Comparison of ENCODE assay signal across 10 mouse cellular contexts in the genomic region with DNA sequence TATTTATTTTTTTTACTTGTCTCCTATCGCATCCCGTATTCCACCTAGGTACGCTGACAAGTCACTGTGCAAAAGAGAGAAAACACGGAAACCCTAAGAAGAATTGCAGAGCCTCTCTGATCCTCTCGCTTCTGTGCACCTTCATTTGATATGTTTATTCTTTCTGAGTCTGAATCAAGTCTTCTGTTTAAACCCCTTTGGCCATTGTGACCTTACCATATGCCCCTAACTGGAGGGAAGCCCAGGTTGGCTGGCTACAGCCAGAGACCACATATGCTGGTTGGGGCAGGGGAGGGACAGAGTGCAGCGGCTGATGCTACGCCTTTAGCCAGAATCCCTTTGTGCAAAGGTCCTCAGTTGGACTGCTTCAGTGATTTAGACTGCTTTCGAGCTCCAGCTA.
DNase-seq lines count a peak whose midpoint lies in the region; ATAC-seq and TF ChIP-seq lines count a peak whose summit lies in the region.
"Had no signal": no experiment of that assay in that cellular context is flagged by ENCODE, and none has a peak within 500 bp of the region (broad histone marks: within the 10 kb centered on the region; RNA-seq: fewer than 3 reads in every experiment).

No protein-coding gene starts in this region.

- no peaks in the 10 kb centered on the region for H3K27me3 ChIP-seq in kidney, postnatal 0 days (ENCODE audit: insufficient read depth, low read length)
- no peaks in the 10 kb centered on the region for H3K27me3 ChIP-seq in hindbrain, embryonic 16.5 days (replicated peaks; ENCODE audit: control insufficient read depth, insufficient read depth, low read length)
- H3K27me3 ChIP-seq in neural tube, embryonic 14.5 days (ENCODE audit: control insufficient read depth, insufficient read depth, low read length), result no peaks in the 10 kb centered on the region
- no peaks in the 10 kb centered on the region for H3K27me3 ChIP-seq in kidney, adult 2 months (replicated peaks; ENCODE audit: control insufficient read depth, insufficient read depth, low read length)

- H3K9ac ChIP-seq in kidney, postnatal 0 days (ENCODE audit: low read depth, low read length), result no peak overlapping the region
- peak overlapping the region; percentile 45 for H3K9ac ChIP-seq in hindbrain, embryonic 16.5 days (ENCODE audit: low read depth, low read length)
- no peak overlapping the region for H3K9ac ChIP-seq in neural tube, embryonic 14.5 days (replicated peaks; ENCODE audit: low read depth, low read length)

- ATAC-seq in kidney, postnatal 0 days (replicated peaks; ENCODE audit: low FRiP score, low read depth), result no peak
- ATAC-seq in hindbrain, embryonic 16.5 days, result peak; percentile 82
- ATAC-seq in neural tube, embryonic 14.5 days (ENCODE audit: low read depth), result peak; percentile 38; the same call in 1 of the 2 replicates

- no peaks in the 10 kb centered on the region for H3K4me1 ChIP-seq in kidney, postnatal 0 days (replicated peaks; ENCODE audit: insufficient read depth, low read length)
- H3K4me1 ChIP-seq in hindbrain, embryonic 16.5 days (ENCODE audit: control insufficient read depth, insufficient read depth, low read depth, low read length), result peaks cover 18% of the 10 kb centered on the region
- H3K4me1 ChIP-seq in neural tube, embryonic 14.5 days (ENCODE audit: control insufficient read depth, insufficient read depth, low read length), result peaks cover 13% of the 10 kb centered on the region
- H3K4me1 ChIP-seq in kidney, adult 2 months (ENCODE audit: control insufficient read depth, insufficient read depth, low read length), result no peaks in the 10 kb centered on the region

- peak overlapping the region; percentile 27 for H3K4me2 ChIP-seq in kidney, postnatal 0 days (ENCODE audit: low read length)
- peak overlapping the region; percentile 50 for H3K4me2 ChIP-seq in hindbrain, embryonic 16.5 days (ENCODE audit: low read length)
- H3K4me2 ChIP-seq in neural tube, embryonic 14.5 days (ENCODE audit: low read depth, low read length), result peak overlapping the region; percentile 36; the same call in 1 of the 2 replicates

- 61% methylated on average over 8 of the region's 8 CpGs for WGBS in kidney, postnatal 0 days
- 40% methylated on average over 8 of the region's 8 CpGs for WGBS in hindbrain, embryonic 16.5 days
- WGBS in neural tube, embryonic 14.5 days, result 47% methylated on average over 8 of the region's 8 CpGs
- WGBS in kidney, adult 2 months, result 58% methylated on average over 8 of the region's 8 CpGs

- no peaks in the 10 kb centered on the region for H3K36me3 ChIP-seq in kidney, postnatal 0 days (ENCODE audit: insufficient read depth, low read length)
- H3K36me3 ChIP-seq in hindbrain, embryonic 16.5 days (ENCODE audit: control insufficient read depth, insufficient read depth, low read length), result no peaks in the 10 kb centered on the region
- no peaks in the 10 kb centered on the region for H3K36me3 ChIP-seq in neural tube, embryonic 14.5 days (ENCODE audit: control insufficient read depth, insufficient read depth, low read length)
- no peaks in the 10 kb centered on the region for H3K36me3 ChIP-seq in kidney, adult 2 months (ENCODE audit: control insufficient read depth, insufficient read depth, low read length)

- no peak overlapping the region for H3K27ac ChIP-seq in kidney, postnatal 0 days
- peak overlapping the region; percentile 55 for H3K27ac ChIP-seq in hindbrain, embryonic 16.5 days (ENCODE audit: low read depth, low read length)
- H3K27ac ChIP-seq in neural tube, embryonic 14.5 days (ENCODE audit: low read depth, low read length), result peak overlapping the region; percentile 16
- no peak overlapping the region for H3K27ac ChIP-seq in kidney, adult 2 months (ENCODE audit: insufficient read depth, low read depth, low read length)
- H3K27ac ChIP-seq: macrophage had no signal

- TF ChIP-seq POLR2A in kidney, adult 2 months (IDR thresholded peaks at IDR 0.05; ENCODE audit: low read depth, low read length), result no peak

- no peaks in the 10 kb centered on the region for H3K9me3 ChIP-seq in kidney, postnatal 0 days (replicated peaks; ENCODE audit: low read length)
- no peaks in the 10 kb centered on the region for H3K9me3 ChIP-seq in hindbrain, embryonic 16.5 days (ENCODE audit: control insufficient read depth, low read length)
- H3K9me3 ChIP-seq in neural tube, embryonic 14.5 days (ENCODE audit: control insufficient read depth, low read length), result no peaks in the 10 kb centered on the region

- no peak for TF ChIP-seq CTCF in kidney, postnatal 0 days (IDR thresholded peaks at IDR 0.05; ENCODE audit: low read depth)
- no peak for TF ChIP-seq CTCF in kidney, adult 2 months (conservative IDR thresholded peaks at IDR 0.05; ENCODE audit: insufficient read depth, insufficient read length, low read depth, low read length)

- no peak for DNase-seq in kidney, postnatal 0 days (ENCODE audit: low spot score)
- DNase-seq in kidney, postnatal 36 days, result no peak
- DNase-seq in embryo, embryonic 10 days (ENCODE audit: low spot score), result peak; percentile 19
- no peak for DNase-seq in liver
- no peak for DNase-seq in kidney, adult 2 months
- no peak for DNase-seq in testis, postnatal 10 days (ENCODE audit: low spot score)

- H3K4me3 ChIP-seq in kidney, postnatal 0 days (replicated peaks; ENCODE audit: low read depth, low read length), result no peak overlapping the region
- peak overlapping the region; percentile 26 for H3K4me3 ChIP-seq in hindbrain, embryonic 16.5 days (ENCODE audit: low read length)
- no peak overlapping the region; the same call in 1 of the 2 replicates for H3K4me3 ChIP-seq in neural tube, embryonic 14.5 days (ENCODE audit: low read depth, low read length)
- H3K4me3 ChIP-seq in kidney, adult 2 months (ENCODE audit: insufficient read depth, low read depth, low read length), result no peak overlapping the region
- H3K4me3 ChIP-seq: erythroblast, embryonic 14.5 days had no signal

Comparison
In these comparisons a context has a peak if more than half of its experiments do, and no peak if none do; other contexts are left out.
1. H3K27ac ChIP-seq: peak in hindbrain, embryonic 16.5 days (single experiment) and neural tube, embryonic 14.5 days (single experiment); none in kidney, postnatal 0 days (single experiment) and kidney, adult 2 months (single experiment).
2. Peak in every context shown above with its lines, with median percentiles within 50 percentile points of each other: H3K4me2 ChIP-seq.